Mouse (Mus musculus): ENCODE results near the gene Pde4b. TPM values are rescaled to one million over a fixed set of nuclear protein-coding genes. Genes with fewer than 3 reads are reported as not detected.

Pde4b gene
- total RNA-seq, 2 experiments from 2014 or later: 123 to 127 TPM

DNA sequence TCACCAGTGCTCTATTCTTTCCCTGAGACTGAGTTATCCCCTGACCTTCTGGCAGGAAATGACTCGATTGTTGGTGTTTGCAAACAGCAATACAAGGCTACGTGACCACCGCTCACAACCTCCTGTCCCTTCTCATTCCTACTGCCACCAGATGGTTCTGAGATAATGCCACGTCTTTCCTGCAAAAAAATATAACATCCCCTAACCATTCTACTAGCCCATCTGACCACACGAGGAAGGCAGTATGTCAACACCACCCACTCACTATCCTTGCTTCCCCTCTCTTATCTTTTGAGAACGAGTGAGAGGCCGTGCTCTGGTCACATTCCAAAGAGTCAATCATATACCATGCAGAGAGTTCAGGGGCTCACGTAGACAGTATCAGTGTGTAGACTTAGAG lies 548.6 kb downstream of the Pde4b start:
- Histone ChIP-seq H3K4me3 (no peak overlapping the region), H3K27ac (no peak overlapping the region)
- no peak for TF ChIP-seq CTCF (IDR thresholded peaks at IDR 0.05)
- intact Hi-C loops (cut with DNase I): no loop called here
- DNase-seq (ENCODE audit: extremely low spot score in 1 of 2, low spot score in 2 of 2): no peak

DNA sequence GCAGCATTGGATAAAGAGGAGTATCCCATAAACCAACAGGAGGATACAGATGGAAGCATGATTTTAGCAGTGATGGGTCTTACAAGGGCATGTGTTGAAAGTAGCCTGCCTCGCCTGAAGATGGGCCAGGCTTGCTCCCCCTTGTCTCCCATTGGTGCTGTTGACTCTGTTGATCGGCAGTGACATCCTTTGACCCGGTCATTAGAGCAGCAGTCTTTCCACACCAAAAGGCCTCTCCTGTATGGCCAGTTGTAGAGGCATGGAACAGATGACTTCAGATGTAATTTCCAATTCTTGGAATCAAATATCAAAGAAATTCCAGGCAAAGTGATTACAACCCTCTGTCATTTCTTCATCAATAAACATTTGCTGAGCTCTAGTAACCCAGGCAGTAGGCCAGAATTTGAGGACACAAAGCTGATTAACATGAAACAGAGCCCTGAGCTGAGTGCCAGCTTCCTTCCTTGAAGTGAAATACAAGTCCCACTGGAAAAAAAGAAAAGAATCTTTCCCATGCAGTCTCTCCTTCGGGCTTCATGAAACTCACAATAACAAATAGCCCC lies 550.1 kb downstream of the Pde4b start:
- DNase-seq (ENCODE audit: extremely low spot score in 1 of 2, low spot score in 2 of 2): no peak
- Histone ChIP-seq H3K4me3 (no peak overlapping the region), H3K27ac (no peak overlapping the region)
- no peak for TF ChIP-seq CTCF (IDR thresholded peaks at IDR 0.05)
- intact Hi-C loops (cut with DNase I): no loop called here

DNA sequence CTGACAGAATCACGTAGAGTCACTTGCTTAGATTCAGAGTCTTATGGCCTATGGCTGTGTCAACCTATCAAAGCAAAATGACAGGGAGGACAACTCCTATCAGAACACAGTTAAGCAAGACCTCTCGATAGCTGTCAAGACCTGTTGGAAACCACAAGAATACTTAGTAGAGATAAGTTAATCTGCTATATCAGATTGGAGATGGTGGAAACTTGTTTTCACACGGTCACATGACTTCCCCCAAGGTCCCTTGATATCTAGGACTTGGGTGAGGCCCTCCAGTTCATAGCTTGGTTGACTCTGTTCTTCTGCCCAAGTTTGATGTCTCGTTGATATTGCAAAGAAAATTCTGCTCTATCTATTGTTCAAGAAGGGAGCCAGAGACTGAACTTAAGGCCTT lies 553.6 kb downstream of the Pde4b start:
- no peak for TF ChIP-seq CTCF (IDR thresholded peaks at IDR 0.05)
- DNase-seq (ENCODE audit: extremely low spot score in 1 of 2, low spot score in 2 of 2): no peak

DNA sequence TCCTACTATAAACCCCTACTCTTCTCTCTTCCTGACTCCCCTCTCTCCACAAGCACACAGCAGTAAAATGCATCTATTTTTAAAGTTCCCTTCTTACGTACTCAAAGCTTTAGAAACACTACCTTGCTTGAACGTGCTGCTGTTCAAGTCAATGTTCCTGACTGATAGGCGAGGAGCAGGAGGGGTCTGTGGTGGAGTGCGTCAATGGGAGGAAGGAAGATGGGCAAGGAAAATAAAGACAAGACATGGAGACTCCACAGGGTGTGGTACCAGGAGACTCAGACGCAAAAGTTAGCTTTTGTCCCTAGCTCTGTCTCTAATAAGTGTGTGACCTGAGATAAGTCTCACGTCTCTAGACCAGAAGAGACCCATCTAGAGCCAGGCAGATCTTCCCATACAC lies 556.7 kb downstream of the Pde4b start:
- Histone ChIP-seq H3K27ac (no peak overlapping the region), H3K4me3 (no peak overlapping the region)
- intact Hi-C loops (cut with DNase I): no loop called here
- DNase-seq (ENCODE audit: extremely low spot score in 1 of 2, low spot score in 2 of 2): no peak
- no peak for TF ChIP-seq CTCF (IDR thresholded peaks at IDR 0.05)

More for the DNA sequence above, 553.6 kb downstream of the Pde4b start:
- intact Hi-C loops (cut with DNase I): no loop called here
- H3K27ac ChIP-seq: no peak overlapping the region
- no peak overlapping the region for H3K4me3 ChIP-seq

DNA sequence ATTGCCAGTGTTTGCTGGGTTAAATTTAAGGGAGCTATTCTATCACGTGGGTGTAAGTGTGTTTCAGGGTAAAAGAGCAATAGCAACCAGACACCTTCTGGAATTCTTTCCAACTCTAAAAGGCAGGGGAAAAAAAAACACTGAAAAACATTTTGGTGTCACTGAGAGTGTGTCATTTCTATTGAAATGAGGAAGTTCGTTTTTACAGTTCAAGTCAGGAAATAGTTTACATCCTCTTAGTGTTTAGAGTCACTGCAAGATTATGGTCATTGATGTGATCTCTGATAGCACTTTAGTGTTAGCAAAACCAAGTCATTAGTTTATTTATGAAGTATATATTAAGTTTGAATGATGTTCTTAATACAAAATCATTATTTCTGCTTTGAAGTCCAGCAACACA lies 559.7 kb downstream of the Pde4b start:
- intact Hi-C loops (cut with DNase I): no loop called here
- Histone ChIP-seq H3K27ac (no peak overlapping the region), H3K4me3 (no peak overlapping the region)
- no peak for DNase-seq (ENCODE audit: extremely low spot score in 1 of 2, low spot score in 2 of 2)
- TF ChIP-seq CTCF (IDR thresholded peaks at IDR 0.05): no peak

DNA sequence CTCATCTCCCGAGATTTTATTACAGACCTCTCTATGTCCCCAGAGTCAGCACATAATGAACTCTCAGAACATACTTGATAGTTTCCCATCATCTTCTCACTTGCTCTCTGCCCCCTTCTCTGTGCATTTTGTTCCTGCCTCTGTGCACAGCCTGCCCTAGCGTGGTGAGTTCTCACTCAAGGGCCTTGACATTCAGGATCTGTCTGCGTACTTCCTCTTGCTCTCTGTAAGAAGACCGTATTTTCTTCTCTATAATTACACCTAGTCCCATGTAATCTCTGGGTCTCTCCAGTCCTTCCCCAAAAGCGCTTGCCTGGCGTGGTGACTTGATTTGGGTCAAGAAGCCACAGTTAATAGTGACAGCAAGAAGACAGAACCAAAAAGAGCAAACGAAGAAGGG lies 568.0 kb downstream of the Pde4b start:
- intact Hi-C loops (cut with DNase I): loop anchor here (5.0 kb wide), 1 partner anchor 998 kb away; no protein-coding TSS in a partner anchor
- DNase-seq (ENCODE audit: extremely low spot score in 1 of 2, low spot score in 2 of 2): no peak
- no peak for TF ChIP-seq CTCF (IDR thresholded peaks at IDR 0.05)
- no peak overlapping the region for H3K4me3 ChIP-seq
- no peak overlapping the region for H3K27ac ChIP-seq

DNA sequence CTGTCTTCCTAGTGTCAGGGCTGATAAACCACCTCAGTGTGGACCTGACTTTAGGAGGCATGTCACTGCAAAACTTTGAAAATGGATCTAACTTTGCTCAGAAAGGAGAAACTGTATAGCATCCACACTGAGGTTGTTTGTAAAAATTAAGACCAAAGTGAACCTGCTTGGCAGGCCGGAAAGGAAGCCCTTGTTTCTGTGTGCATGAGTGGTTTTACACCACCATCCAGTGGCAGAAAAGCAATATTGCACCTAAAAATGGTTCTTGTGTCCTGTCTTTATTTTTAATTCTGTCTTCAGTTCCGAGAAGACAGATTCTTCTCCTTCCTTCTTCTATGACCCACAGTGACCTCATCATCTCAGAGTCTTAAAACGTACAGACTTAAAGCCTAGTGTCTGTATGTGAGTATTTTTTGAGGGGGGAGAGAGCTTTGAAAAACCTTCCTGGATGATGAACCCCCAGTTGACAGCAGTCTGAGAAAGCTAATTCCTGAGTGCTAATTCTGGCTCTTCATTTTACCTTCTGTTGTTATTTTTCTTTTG lies 569.2 kb downstream of the Pde4b start:
- no peak overlapping the region for H3K27ac ChIP-seq
- peak; percentile 86 for TF ChIP-seq CTCF (IDR thresholded peaks at IDR 0.05)
- no peak overlapping the region for H3K4me3 ChIP-seq
- peak; percentile 19 to 40 for DNase-seq (ENCODE audit: extremely low spot score in 1 of 2, low spot score in 2 of 2)
- intact Hi-C loops (cut with DNase I): loop anchor here (1.0 to 5.0 kb wide), 3 partner anchors 163 to 999 kb away; no protein-coding TSS in a partner anchor

Other genes starting within 250 kb of the Pde4b start
- gene B020004J07Rik, start 243.5 kb upstream of the Pde4b start, total RNA-seq (2021): not detected
- not detected for gene C130073F10Rik, start 193.8 kb upstream of the Pde4b start, total RNA-seq (2021)
- gene Gm12800, start 178.4 kb upstream of the Pde4b start, total RNA-seq (2021): not detected
- gene Gm12794, start 147.1 kb upstream of the Pde4b start, total RNA-seq (2021): not detected
- not detected for gene Gm12790, start 106.5 kb upstream of the Pde4b start, total RNA-seq (2021)
- not detected for gene Gm12789, start 100.9 kb upstream of the Pde4b start, total RNA-seq (2021)